Mouse (Mus musculus): ENCODE measurements around the gene Pdrg1. TPM values are rescaled to one million over a fixed set of nuclear protein-coding genes. Genes with fewer than 3 reads are reported as not detected.

The Pdrg1 gene
- 61.2 TPM for polyA plus RNA-seq (2012; fragmentation: generic; extraction: Trizol)
- long read RNA-seq, experiment 1, transcript Pdrg1-201 (5 exons, 1,273 nt): major isoform, 64 of 86 reads
- long read RNA-seq, experiment 1, partial matches to known transcripts: 2 of 86 reads
- long read RNA-seq, experiment 1, other reads (novel, unspliced or antisense): 19 of 86 reads
- long read RNA-seq, experiment 2, transcript Pdrg1-201 (5 exons, 1,273 nt): major isoform, 61 of 76 reads
- long read RNA-seq, experiment 2, partial matches to known transcripts: 0 of 76 reads
- long read RNA-seq, experiment 2, other reads (novel, unspliced or antisense): 12 of 76 reads

- TF ChIP-seq CEBPB (IDR thresholded peaks at IDR 0.05; ENCODE audit: low read depth): no peak
- no peak for TF ChIP-seq MYOD1 (IDR thresholded peaks at IDR 0.05; ENCODE audit: control insufficient read depth, insufficient read length, low read depth)
- peak; percentile 78 for TF ChIP-seq CTCF (IDR thresholded peaks at IDR 0.05; ENCODE audit: control insufficient read depth, insufficient read depth, insufficient read length)
- TF ChIP-seq MAX (IDR thresholded peaks at IDR 0.05): peak; percentile 88
- no peak for TF ChIP-seq USF1 (IDR thresholded peaks at IDR 0.05; ENCODE audit: low read depth)
- no peak for TF ChIP-seq MYOG (IDR thresholded peaks at IDR 0.05; ENCODE audit: control insufficient read depth, extremely low read depth, insufficient read length)
- Histone ChIP-seq H3ac (ENCODE audit: control insufficient read depth, insufficient read length, low read depth) (peak within 1 kb of the TSS; percentile 92), H3K4me3 (ENCODE audit: insufficient read depth, poor library complexity, severe bottlenecking) (peak within 1 kb of the TSS; percentile 90), H3K79me3 (ENCODE audit: low read depth) (peaks cover 18% of the 10 kb centered on the region), H3K79me2 (ENCODE audit: control insufficient read depth, insufficient read depth) (peaks cover 35% of the 10 kb centered on the region), H3K36me3 (ENCODE audit: control insufficient read depth, insufficient read depth) (peaks cover 36% of the 10 kb centered on the region), H3K27me3 (ENCODE audit: control insufficient read depth, insufficient read depth, insufficient read length) (peaks cover 21% of the 10 kb centered on the region)
Observed at GRCm38 (mm10) chr2:153014758-153015593, at the start of gene Pdrg1. Gene Pdrg1, minus strand, starts transcription at chr2:153015427.

DNA sequence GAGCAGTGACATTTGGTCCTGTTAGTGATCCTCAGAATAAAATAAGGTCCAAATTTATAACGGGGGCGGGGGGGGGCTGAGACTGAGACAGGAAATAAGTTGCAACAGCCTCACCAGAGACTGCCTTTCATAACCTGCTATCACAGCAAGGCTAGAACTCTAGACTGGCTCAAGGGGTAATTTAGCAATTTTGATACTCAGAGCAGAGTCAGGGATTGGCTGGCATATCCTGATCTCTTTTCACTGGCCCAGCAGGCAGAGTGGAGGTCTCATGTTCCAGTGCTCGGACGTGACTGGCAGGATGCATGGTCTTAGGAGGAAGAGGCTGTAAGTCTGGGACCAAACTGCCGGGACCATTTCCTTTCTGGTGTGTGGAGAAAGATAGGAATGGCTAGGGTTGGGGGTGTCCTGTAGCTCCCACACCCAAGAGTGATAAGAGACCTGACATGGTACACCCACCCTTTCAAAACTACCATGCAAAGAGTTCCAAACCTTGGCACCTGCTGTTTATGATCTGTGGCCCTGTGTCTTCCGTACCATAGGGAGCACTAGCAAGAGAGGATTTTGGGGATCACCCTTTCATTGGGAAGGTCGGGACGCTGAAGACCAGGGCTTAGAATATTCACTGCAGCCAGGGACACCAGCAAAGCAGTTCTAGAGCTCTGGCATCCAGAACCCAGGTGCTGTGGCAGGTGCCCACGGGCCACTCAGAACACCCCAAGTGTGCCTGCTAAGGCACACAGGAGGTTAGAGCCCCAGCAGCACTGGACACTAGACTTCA is 49.2 kb upstream of the Pdrg1 start:
- TF ChIP-seq CEBPB (IDR thresholded peaks at IDR 0.05; ENCODE audit: low read depth): no peak
- TF ChIP-seq MAX (IDR thresholded peaks at IDR 0.05): no peak
- no peak for TF ChIP-seq CTCF (IDR thresholded peaks at IDR 0.05; ENCODE audit: control insufficient read depth, insufficient read depth, insufficient read length)
- no peak for TF ChIP-seq MYOD1 (IDR thresholded peaks at IDR 0.05; ENCODE audit: control insufficient read depth, insufficient read length, low read depth)
- TF ChIP-seq USF1 (IDR thresholded peaks at IDR 0.05; ENCODE audit: low read depth): no peak
- TF ChIP-seq MYOG (IDR thresholded peaks at IDR 0.05; ENCODE audit: control insufficient read depth, extremely low read depth, insufficient read length): no peak
- no peak for TF ChIP-seq FOSL1 (IDR thresholded peaks at IDR 0.05; ENCODE audit: insufficient read depth, low read length, poor library complexity, severe bottlenecking)
- Histone ChIP-seq H3K4me3 (ENCODE audit: insufficient read depth, poor library complexity, severe bottlenecking) (no peak overlapping the region), H3K27me3 (ENCODE audit: control insufficient read depth, insufficient read depth, insufficient read length) (peaks cover 78% of the 10 kb centered on the region), H3K79me2 (ENCODE audit: control insufficient read depth, insufficient read depth) (no peaks in the 10 kb centered on the region), H3K36me3 (ENCODE audit: control insufficient read depth, insufficient read depth) (no peaks in the 10 kb centered on the region), H3K79me3 (ENCODE audit: low read depth) (no peaks in the 10 kb centered on the region), H3ac (ENCODE audit: control insufficient read depth, insufficient read length, low read depth) (no peak overlapping the region)

DNA sequence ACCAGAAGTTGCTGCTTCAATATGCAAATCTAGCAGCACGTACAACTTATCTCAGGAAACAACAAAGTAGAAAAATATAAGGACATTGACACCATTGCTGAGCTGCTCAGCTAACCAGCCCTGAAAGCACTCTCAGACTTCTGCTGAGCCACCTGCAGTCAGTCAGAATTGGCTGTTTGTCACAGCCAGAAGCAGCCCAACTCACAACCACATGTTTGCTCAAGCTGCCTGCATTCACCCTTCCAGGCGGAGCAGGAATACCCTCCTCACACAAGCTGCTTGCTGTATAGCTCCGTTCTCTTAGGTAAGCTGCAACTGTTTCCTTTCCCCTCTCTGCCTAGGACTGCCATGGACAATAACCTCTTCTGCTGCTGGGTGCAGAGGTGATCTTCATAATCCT is 48.2 kb upstream of the Pdrg1 start:
- H3ac ChIP-seq (ENCODE audit: control insufficient read depth, insufficient read length, low read depth): no peak overlapping the region
- TF ChIP-seq USF1 (IDR thresholded peaks at IDR 0.05; ENCODE audit: low read depth) (no peak), MYOD1 (IDR thresholded peaks at IDR 0.05; ENCODE audit: control insufficient read depth, insufficient read length, low read depth) (no peak), CEBPB (IDR thresholded peaks at IDR 0.05; ENCODE audit: low read depth) (no peak), FOSL1 (IDR thresholded peaks at IDR 0.05; ENCODE audit: insufficient read depth, low read length, poor library complexity, severe bottlenecking) (no peak), MYOG (IDR thresholded peaks at IDR 0.05; ENCODE audit: control insufficient read depth, extremely low read depth, insufficient read length) (no peak), MAX (IDR thresholded peaks at IDR 0.05) (no peak), CTCF (IDR thresholded peaks at IDR 0.05; ENCODE audit: control insufficient read depth, insufficient read depth, insufficient read length) (no peak)
- H3K4me3 ChIP-seq (ENCODE audit: insufficient read depth, poor library complexity, severe bottlenecking): no peak overlapping the region
- no peaks in the 10 kb centered on the region for H3K79me3 ChIP-seq (ENCODE audit: low read depth)
- no peaks in the 10 kb centered on the region for H3K36me3 ChIP-seq (ENCODE audit: control insufficient read depth, insufficient read depth)
- no peaks in the 10 kb centered on the region for H3K79me2 ChIP-seq (ENCODE audit: control insufficient read depth, insufficient read depth)
- peaks cover 80% of the 10 kb centered on the region for H3K27me3 ChIP-seq (ENCODE audit: control insufficient read depth, insufficient read depth, insufficient read length)

- Histone ChIP-seq H3K4me3 (ENCODE audit: insufficient read depth, poor library complexity, severe bottlenecking) (no peak overlapping the region), H3K36me3 (ENCODE audit: control insufficient read depth, insufficient read depth) (no peaks in the 10 kb centered on the region), H3ac (ENCODE audit: control insufficient read depth, insufficient read length, low read depth) (no peak overlapping the region), H3K79me2 (ENCODE audit: control insufficient read depth, insufficient read depth) (no peaks in the 10 kb centered on the region), H3K27me3 (ENCODE audit: control insufficient read depth, insufficient read depth, insufficient read length) (peaks cover 75% of the 10 kb centered on the region), H3K79me3 (ENCODE audit: low read depth) (no peaks in the 10 kb centered on the region)
- TF ChIP-seq MYOD1 (IDR thresholded peaks at IDR 0.05; ENCODE audit: control insufficient read depth, insufficient read length, low read depth): no peak
- TF ChIP-seq CEBPB (IDR thresholded peaks at IDR 0.05; ENCODE audit: low read depth): no peak
- TF ChIP-seq CTCF (IDR thresholded peaks at IDR 0.05; ENCODE audit: control insufficient read depth, insufficient read depth, insufficient read length): no peak
- no peak for TF ChIP-seq FOSL1 (IDR thresholded peaks at IDR 0.05; ENCODE audit: insufficient read depth, low read length, poor library complexity, severe bottlenecking)
- no peak for TF ChIP-seq MYOG (IDR thresholded peaks at IDR 0.05; ENCODE audit: control insufficient read depth, extremely low read depth, insufficient read length)
- TF ChIP-seq MAX (IDR thresholded peaks at IDR 0.05): no peak
- TF ChIP-seq USF1 (IDR thresholded peaks at IDR 0.05; ENCODE audit: low read depth): no peak
Observed at GRCm38 (mm10) chr2:153060216-153060615, 45.0 kb upstream of the Pdrg1 start.

GRCm38 (mm10) chr2:153058365-153058764 is 43.1 kb upstream of the Pdrg1 start:
- Histone ChIP-seq H3K4me3 (ENCODE audit: insufficient read depth, poor library complexity, severe bottlenecking) (no peak overlapping the region), H3K79me3 (ENCODE audit: low read depth) (no peaks in the 10 kb centered on the region), H3K79me2 (ENCODE audit: control insufficient read depth, insufficient read depth) (no peaks in the 10 kb centered on the region), H3K36me3 (ENCODE audit: control insufficient read depth, insufficient read depth) (no peaks in the 10 kb centered on the region), H3ac (ENCODE audit: control insufficient read depth, insufficient read length, low read depth) (no peak overlapping the region), H3K27me3 (ENCODE audit: control insufficient read depth, insufficient read depth, insufficient read length) (peaks cover 77% of the 10 kb centered on the region)
- TF ChIP-seq FOSL1 (IDR thresholded peaks at IDR 0.05; ENCODE audit: insufficient read depth, low read length, poor library complexity, severe bottlenecking): no peak
- TF ChIP-seq MAX (IDR thresholded peaks at IDR 0.05): no peak
- no peak for TF ChIP-seq USF1 (IDR thresholded peaks at IDR 0.05; ENCODE audit: low read depth)
- no peak for TF ChIP-seq MYOG (IDR thresholded peaks at IDR 0.05; ENCODE audit: control insufficient read depth, extremely low read depth, insufficient read length)
- TF ChIP-seq CEBPB (IDR thresholded peaks at IDR 0.05; ENCODE audit: low read depth): no peak
- TF ChIP-seq CTCF (IDR thresholded peaks at IDR 0.05; ENCODE audit: control insufficient read depth, insufficient read depth, insufficient read length): no peak
- no peak for TF ChIP-seq MYOD1 (IDR thresholded peaks at IDR 0.05; ENCODE audit: control insufficient read depth, insufficient read length, low read depth)

Data from C2C12 (cell line).